Mouse (Mus musculus): ENCODE measurements around the gene Cwc22.
A peak's percentile ranks its signal among the peaks of the same experiment; 100 is the strongest.

Cwc22 gene

GRCm38 (mm10) chr2:77945596-77946485 lies at the start of gene Cwc22:
TSS of gene Cwc22 (minus strand) at chr2:77946375.
- DNase-seq (ENCODE audit: low spot score), result peak; percentile 86

GRCm38 (mm10) chr2:77993727-77994401 lies 47.7 kb upstream of the Cwc22 start:
- no peak for DNase-seq (ENCODE audit: low spot score)

- DNase-seq (ENCODE audit: low spot score), result no peak
These were observed 46.9 kb upstream of the Cwc22 start for GRCm38 (mm10) chr2:77992951-77993604.

GRCm38 (mm10) chr2:77990820-77991219 lies 44.6 kb upstream of the Cwc22 start:
- DNase-seq (ENCODE audit: low spot score), result no peak

GRCm38 (mm10) chr2:77990121-77990520 lies 43.9 kb upstream of the Cwc22 start:
- no peak for DNase-seq (ENCODE audit: low spot score)

- no peak for DNase-seq (ENCODE audit: low spot score)
These were observed 43.2 kb upstream of the Cwc22 start for GRCm38 (mm10) chr2:77989390-77989789.

GRCm38 (mm10) chr2:77985991-77986730 lies 40.0 kb upstream of the Cwc22 start:
- DNase-seq (ENCODE audit: low spot score), result no peak

- no peak for DNase-seq (ENCODE audit: low spot score)
These were observed 38.0 kb upstream of the Cwc22 start for GRCm38 (mm10) chr2:77984209-77984608.

GRCm38 (mm10) chr2:77981826-77982225 lies 35.7 kb upstream of the Cwc22 start:
- DNase-seq (ENCODE audit: low spot score), result no peak

- DNase-seq (ENCODE audit: low spot score), result no peak
These were observed 34.5 kb upstream of the Cwc22 start for GRCm38 (mm10) chr2:77980696-77981095.

GRCm38 (mm10) chr2:77979519-77979918 lies 33.3 kb upstream of the Cwc22 start:
- no peak for DNase-seq (ENCODE audit: low spot score)

GRCm38 (mm10) chr2:77979081-77979480 lies 32.9 kb upstream of the Cwc22 start:
- DNase-seq (ENCODE audit: low spot score), result no peak

GRCm38 (mm10) chr2:77978256-77978655 lies 32.1 kb upstream of the Cwc22 start:
- no peak for DNase-seq (ENCODE audit: low spot score)

GRCm38 (mm10) chr2:77976321-77976920 lies 30.2 kb upstream of the Cwc22 start:
- DNase-seq (ENCODE audit: low spot score), result no peak

GRCm38 (mm10) chr2:77975606-77976005 lies 29.4 kb upstream of the Cwc22 start:
- DNase-seq (ENCODE audit: low spot score), result no peak

- DNase-seq (ENCODE audit: low spot score), result no peak
These were observed 28.8 kb upstream of the Cwc22 start for GRCm38 (mm10) chr2:77974986-77975385.

GRCm38 (mm10) chr2:77974366-77974765 lies 28.2 kb upstream of the Cwc22 start:
- DNase-seq (ENCODE audit: low spot score), result no peak

- DNase-seq (ENCODE audit: low spot score), result no peak
These were observed 27.1 kb upstream of the Cwc22 start for GRCm38 (mm10) chr2:77973296-77973695.

GRCm38 (mm10) chr2:77972541-77972940 lies 26.4 kb upstream of the Cwc22 start:
- no peak for DNase-seq (ENCODE audit: low spot score)

- no peak for DNase-seq (ENCODE audit: low spot score)
These were observed 25.7 kb upstream of the Cwc22 start for GRCm38 (mm10) chr2:77971871-77972270.

GRCm38 (mm10) chr2:77971361-77971760 lies 25.2 kb upstream of the Cwc22 start:
- DNase-seq (ENCODE audit: low spot score), result no peak

GRCm38 (mm10) chr2:77970556-77970955 lies 24.4 kb upstream of the Cwc22 start:
- no peak for DNase-seq (ENCODE audit: low spot score)

Measured in yolk sac, embryonic 10.5 days (tissue).